Mouse (Mus musculus) megakaryocyte, embryonic 14.5 days (primary cell): ENCODE results near the gene Plin2.

Experiments
- FLI1 ChIP-seq: IDR thresholded peaks from 2 replicates; pipeline ENCODE4 v1.6.1; 2012; ENCODE audit warnings: low read length, inconsistent platforms, mixed read lengths
- GATA1 ChIP-seq: IDR thresholded peaks from 3 replicates; pipeline ENCODE4 v1.6.1; 2012; ENCODE audit warnings: mixed read lengths, low read length, inconsistent platforms, borderline replicate concordance

- TF ChIP-seq GATA1 (no peak), FLI1 (peak; percentile 76; the same call in 1 of the 2 replicates)
Observed at GRCm38 (mm10) chr4:86611524-86612288, 58.2 kb downstream of the Plin2 start, which contains the start of gene Haus6.
